Mouse (Mus musculus): Measurements from ENCODE around the gene AI481877.

DNA sequence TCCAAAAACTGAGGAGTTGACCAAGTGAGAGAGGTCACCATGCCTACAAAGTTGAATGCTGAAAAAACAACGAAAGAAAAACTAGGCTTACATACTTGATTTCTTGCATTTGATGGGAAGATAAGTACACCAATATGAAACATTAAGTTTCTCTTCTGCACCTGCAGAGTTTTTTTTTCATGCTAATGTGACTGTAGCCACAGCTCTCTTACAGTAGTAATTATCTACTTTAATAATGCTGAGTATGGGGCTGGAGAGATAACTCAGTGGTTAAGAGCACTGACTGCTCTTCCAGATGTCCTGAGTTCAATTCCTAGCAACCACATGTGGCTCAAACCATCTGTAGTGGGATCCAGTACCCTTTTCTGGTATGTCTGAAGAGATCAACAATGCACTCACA, 13.7 kb downstream of the AI481877 start:
- no peak for TF ChIP-seq CTCF (IDR thresholded peaks at IDR 0.05; ENCODE audit: borderline replicate concordance, insufficient read depth, low read depth, low read length)
- no peak for TF ChIP-seq POLR2A (IDR thresholded peaks at IDR 0.05; ENCODE audit: borderline replicate concordance, insufficient read depth, low read length)
